Mouse (Mus musculus) layer of hippocampus, adult 2 months (tissue): ENCODE data around the gene Pigm. TPM values are rescaled to one million over a fixed set of nuclear protein-coding genes. Genes with fewer than 3 reads are reported as not detected.

Source experiments
- DNase-seq, 2 experiments: peaks; one replicate each; pipeline ENCODE4 v3.0.0; 2022; ENCODE audit warnings: low spot score in 2 of 2
- H3K27ac ChIP-seq: fragments of 200-600 bp; 2 replicates; pipeline ENCODE4 v1.8.1; 2022
- H3K4me3 ChIP-seq: fragments of 200-600 bp; 2 replicates; pipeline ENCODE4 v1.8.1; 2022; ENCODE audit warnings: mild to moderate bottlenecking
- CTCF ChIP-seq: fragments of 200-600 bp; conservative IDR thresholded peaks from 2 replicates; pipeline ENCODE4 v1.8.1; 2022; ENCODE audit warnings: antibody characterized with exemption, mild to moderate bottlenecking, moderate library complexity
- total RNA-seq, 2 experiments: library from RNA; stranded (reverse); gene quantifications; 2 replicates each; pipeline ENCODE4 v1.2.3; 2021

Gene Pigm
- total RNA-seq, 2 experiments from 2014 or later: 8.3 to 9.2 TPM

DNA sequence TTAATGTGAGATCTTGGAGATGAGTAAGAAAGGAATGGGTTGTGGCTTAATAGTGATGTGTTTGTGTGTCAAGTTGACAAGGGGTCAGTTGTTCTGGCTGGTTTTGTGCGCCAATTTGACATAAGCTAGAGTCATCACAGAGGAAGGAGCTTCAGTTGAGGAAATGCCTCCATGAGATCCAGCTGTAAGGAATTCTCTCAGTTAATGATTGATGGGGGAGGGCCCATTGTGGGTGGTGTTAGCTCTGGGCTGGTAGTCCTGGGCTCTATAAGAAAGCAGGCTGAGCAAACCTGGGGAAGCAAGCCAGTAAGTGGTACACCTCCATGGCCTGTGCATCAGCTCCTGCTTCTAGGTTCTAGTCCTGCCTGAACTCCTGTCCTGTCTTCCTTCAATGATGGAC is 52.3 kb downstream of the Pigm start:
- no peak for TF ChIP-seq CTCF
- Histone ChIP-seq H3K4me3 (no peak overlapping the region), H3K27ac (no peak overlapping the region)
- DNase-seq: no peak

DNA sequence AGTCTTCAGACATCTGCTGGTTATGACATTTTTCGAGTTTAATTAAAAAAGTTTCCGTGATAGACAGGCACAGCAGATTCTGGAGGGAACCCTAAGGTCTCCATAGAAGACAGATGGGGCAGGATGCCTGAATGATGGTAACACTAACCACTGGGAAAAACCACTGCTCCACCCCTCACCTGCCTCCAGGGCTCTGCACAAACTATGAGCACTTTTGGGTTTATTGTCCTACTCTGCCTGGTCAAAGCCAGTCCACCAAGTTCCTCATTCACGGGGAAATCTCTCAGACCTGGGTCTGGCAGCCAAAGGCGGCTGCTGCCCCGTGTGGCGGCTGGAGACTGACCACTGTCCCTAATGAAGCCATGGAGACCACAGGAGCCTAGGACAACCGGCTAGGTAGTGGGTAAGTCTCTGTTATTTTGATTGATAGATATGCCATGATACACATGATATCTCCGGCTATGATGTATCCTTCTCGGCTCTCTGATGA is 54.4 kb downstream of the Pigm start:
- H3K4me3 ChIP-seq: no peak overlapping the region
- no peak overlapping the region for H3K27ac ChIP-seq
- TF ChIP-seq CTCF: no peak
- DNase-seq: no peak

DNA sequence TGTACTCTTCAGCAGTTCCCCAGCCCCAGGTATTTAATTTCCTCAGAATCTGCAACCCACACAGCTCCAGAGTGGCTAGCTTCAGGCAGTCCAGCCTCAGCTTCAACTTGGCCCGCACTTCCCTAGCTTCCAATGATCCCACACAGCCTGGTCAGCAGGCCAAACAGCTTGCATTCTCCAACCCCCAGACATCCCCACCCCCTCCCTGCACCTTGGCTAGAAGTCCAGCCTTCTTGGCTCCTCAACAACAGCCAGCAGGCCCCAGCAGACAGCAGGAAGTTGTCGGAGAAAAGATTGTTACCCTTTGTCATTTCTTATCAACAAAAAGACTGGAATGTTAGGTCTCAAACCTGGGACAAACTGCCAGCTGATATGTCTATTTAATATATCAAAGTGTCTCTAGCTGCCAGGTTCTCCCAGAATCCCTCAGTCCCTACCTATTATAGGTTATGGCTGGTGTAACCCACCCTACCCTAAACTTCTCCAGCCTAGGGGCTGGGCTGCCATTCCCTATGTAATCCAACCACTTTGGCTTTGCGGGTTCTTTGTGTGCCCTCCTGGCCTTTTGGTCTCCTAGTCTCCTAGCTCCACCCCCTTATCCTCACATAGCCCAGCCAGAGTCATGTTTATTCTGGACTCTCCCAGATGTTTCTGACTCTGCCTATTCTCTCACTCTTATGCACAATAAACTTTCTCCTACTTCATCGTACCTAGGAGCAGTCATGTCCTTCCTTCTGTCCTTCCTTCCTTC is 55.7 kb downstream of the Pigm start:
- Histone ChIP-seq H3K27ac (no peak overlapping the region), H3K4me3 (no peak overlapping the region)
- TF ChIP-seq CTCF: no peak
- DNase-seq: no peak

DNA sequence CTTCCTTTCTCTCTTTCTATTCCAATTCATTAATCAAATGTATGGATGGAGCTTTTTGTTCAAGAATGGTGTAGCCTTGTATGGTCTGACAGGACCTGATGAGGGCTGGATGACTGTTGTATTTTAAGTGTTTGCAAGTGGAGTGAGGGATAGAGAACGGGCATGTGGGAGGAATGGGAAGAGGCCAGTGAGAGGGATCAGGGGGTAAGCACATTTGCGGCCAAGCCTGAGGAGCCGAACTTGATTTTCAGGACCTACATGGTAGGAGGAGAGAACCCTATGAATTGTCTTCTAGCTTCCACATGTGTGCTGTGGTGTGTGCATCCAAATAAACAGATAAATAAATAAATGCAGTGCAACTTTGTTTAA is 56.2 kb downstream of the Pigm start:
- no peak overlapping the region for H3K4me3 ChIP-seq
- no peak overlapping the region for H3K27ac ChIP-seq
- TF ChIP-seq CTCF: no peak
- DNase-seq: no peak

GRCm38 (mm10) chr1:172433012-172433850 is 56.9 kb downstream of the Pigm start:
- H3K4me3 ChIP-seq: no peak overlapping the region
- DNase-seq: no peak
- no peak overlapping the region for H3K27ac ChIP-seq
- no peak for TF ChIP-seq CTCF

Other genes starting within 250 kb of the Pigm start
- 10 to 100 TPM; 84.9 to 88.3 TPM for gene Pex19, start 249.8 kb upstream of the Pigm start, total RNA-seq
- gene Dcaf8, start 228.5 kb upstream of the Pigm start, total RNA-seq: 100 to 1,000 TPM; 114 to 116 TPM
- gene Pea15a, start 169.7 kb upstream of the Pigm start, total RNA-seq: 100 to 1,000 TPM; 421 to 428 TPM
- gene Casq1, start 156.7 kb upstream of the Pigm start, total RNA-seq: under 1 TPM; 0.37 to 0.51 TPM
- not detected for gene Atp1a4, start 118.1 kb upstream of the Pigm start, total RNA-seq
- gene Igsf8, start 114.9 kb upstream of the Pigm start, total RNA-seq: 100 to 1,000 TPM; 255 to 257 TPM
- gene Atp1a2, start 78.5 kb upstream of the Pigm start, total RNA-seq: 100 to 1,000 TPM; 585 to 600 TPM
- 10 to 100 TPM; 67.2 to 69.2 TPM for gene Kcnj9, start 47.2 kb upstream of the Pigm start, total RNA-seq
- 10 to 100 TPM; 83.2 to 91.6 TPM for gene Kcnj10, start 35.3 kb upstream of the Pigm start, total RNA-seq
- under 1 TPM in 1 of 2 experiments, not detected in 1; 0.38 TPM for gene Slamf9, start 98.8 kb downstream of the Pigm start, total RNA-seq
- 1 to 10 TPM; 5.7 to 9.2 TPM for gene Igsf9, start 105.2 kb downstream of the Pigm start, total RNA-seq
- 10 to 100 TPM in 1 of 2 experiments, 1 to 10 TPM in 1; 7.9 to 13.1 TPM for gene Tagln2, start 123.5 kb downstream of the Pigm start, total RNA-seq
- 1 to 10 TPM; 4.2 to 4.8 TPM for gene Cfap45, start 144.3 kb downstream of the Pigm start, total RNA-seq
- under 1 TPM; 0.41 to 0.61 TPM for gene Vsig8, start 179.4 kb downstream of the Pigm start, total RNA-seq
- not detected for gene Slamf8, start 214.0 kb downstream of the Pigm start, total RNA-seq
- not detected for gene Fcrl6, start 226.0 kb downstream of the Pigm start, total RNA-seq